Mouse (Mus musculus) heart, postnatal 0 days (tissue): ENCODE data around the gene Klhl5. TPM values are rescaled to one million over a fixed set of nuclear protein-coding genes. Genes with fewer than 3 reads are reported as not detected.
"Not testable (repeated sequence)": the region's sequence is repeated elsewhere in the genome, so short reads cannot be mapped to it uniquely, and the experiment has no call there.

Experiments used
- ATAC-seq: fragments of 200-750 bp; cut with Nextera tagmentation; 2 replicates; pipeline ENCODE4 v1.8.0; 2017; ENCODE audit warnings: low read depth, moderate number of reproducible peaks, moderate library complexity; ENCODE audit not compliant: insufficient read depth
- DNase-seq: peaks from one replicate; pipeline ENCODE4 v3.0.0-alpha.2; 2016; ENCODE audit warnings: low spot score
- H3K27ac ChIP-seq: fragments of 300-500 bp; sonication (generic); 2 replicates; pipeline ENCODE4 v1.5.1; 2014; ENCODE audit warnings: low read depth, mild to moderate bottlenecking
- H3K27me3 ChIP-seq: fragments of 300-500 bp; sonication (generic); 2 replicates; pipeline ENCODE4 v1.6.1; 2014; ENCODE audit warnings: low read length, mixed read lengths; ENCODE audit not compliant: control insufficient read depth, insufficient read depth
- H3K36me3 ChIP-seq: fragments of 300-500 bp; sonication (generic); replicated peaks from 2 replicates; pipeline ENCODE4 v1.6.1; 2014; ENCODE audit warnings: low read length, mixed read lengths; ENCODE audit not compliant: control insufficient read depth, insufficient read depth
- H3K4me1 ChIP-seq: fragments of 300-500 bp; sonication (generic); 2 replicates; pipeline ENCODE4 v1.6.1; 2014; ENCODE audit warnings: antibody characterized with exemption; ENCODE audit not compliant: control insufficient read depth, insufficient read depth
- H3K4me2 ChIP-seq: fragments of 300-500 bp; sonication (generic); 2 replicates; pipeline ENCODE4 v1.6.1; 2014; ENCODE audit warnings: low read depth, mild to moderate bottlenecking, low read length, moderate library complexity
- H3K4me3 ChIP-seq: fragments of 300-500 bp; sonication (generic); 2 replicates; pipeline ENCODE4 v1.5.1; 2014; ENCODE audit warnings: low read depth, low read length
- H3K9ac ChIP-seq: fragments of 300-500 bp; sonication (generic); replicated peaks from 2 replicates; pipeline ENCODE4 v1.6.1; 2014; ENCODE audit warnings: low read depth, low read length, mixed read lengths
- H3K9me3 ChIP-seq: fragments of 300-500 bp; sonication (generic); replicated peaks from 2 replicates; pipeline ENCODE4 v1.6.1; 2016; ENCODE audit warnings: low read length; ENCODE audit not compliant: control insufficient read depth
- CTCF ChIP-seq: IDR thresholded peaks from 2 replicates; pipeline ENCODE4 v1.5.1; 2016; ENCODE audit warnings: antibody characterized with exemption, control low read depth, low read depth
- EP300 ChIP-seq: IDR thresholded peaks from 2 replicates; pipeline ENCODE4 v1.6.1; 2016; ENCODE audit warnings: antibody characterized with exemption, low read depth
- WGBS: fragments of 180-500 bp; shearing (Covaris S2); extraction: QIAGEN DNeasy Blood & Tissue Kit; methylation state at CpG from one replicate; pipeline ENCODE4 v1.1.7; 2014; 5-methylcytosine and 5-hydroxymethylcytosine counted together
- polyA plus RNA-seq: library from polyadenylated mRNA; unstranded; fragments of >200 nt; fragmentation: Nextera tagmentation; extraction: Ambion mirVana; gene quantifications from 2 replicates; pipeline ENCODE4 v1.2.1, GENCODE M21; 2015
- total RNA-seq: library from RNA; depleted of rRNA; stranded (reverse); fragments of >200 nt; gene quantifications from 2 replicates; pipeline ENCODE4 v1.2.3, GENCODE M21; 2014; ENCODE audit warnings: low replicate concordance

Klhl5 gene
- total and polyA plus RNA-seq, 2 experiments from 2014 or later = 7.9 to 9.7 TPM

DNA sequence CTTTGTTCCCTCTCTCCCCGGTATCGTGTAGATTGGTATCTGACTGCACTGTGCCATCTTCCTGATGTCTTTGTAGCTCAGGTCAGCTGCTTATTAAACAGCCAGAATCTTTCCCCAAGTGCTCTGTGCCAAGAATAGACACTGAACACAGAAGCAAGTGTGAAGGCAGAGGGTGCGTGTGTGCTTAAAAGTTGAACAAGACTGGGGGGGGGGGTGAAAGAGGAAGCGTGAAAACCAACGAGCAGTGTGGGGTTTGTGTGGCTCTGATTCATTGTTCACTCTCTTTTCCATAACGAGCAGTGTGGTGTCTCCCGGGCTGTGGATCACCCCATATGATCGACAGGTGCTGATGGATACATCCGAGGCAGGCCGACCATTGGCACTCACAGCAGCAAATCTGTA, 4.7 kb upstream of the Klhl5 start:
- peaks cover 7% of the 10 kb centered on the region for H3K4me1 ChIP-seq
- 0 out of 2 replicates have a peak overlapping the region, but pooled peaks have one; percentile 2 for H3K27ac ChIP-seq
- no peaks in the 10 kb centered on the region for H3K36me3 ChIP-seq
- ATAC-seq (no peak), DNase-seq (no peak)
- H3K9me3 ChIP-seq = no peaks in the 10 kb centered on the region
- TF ChIP-seq CTCF (no peak), EP300 (no peak)
- H3K27me3 ChIP-seq = no peaks in the 10 kb centered on the region
- no peak overlapping the region for H3K9ac ChIP-seq
- no peak overlapping the region for H3K4me3 ChIP-seq
- 13% methylated on average over 10 of the region's 10 CpGs for WGBS
- 0 out of 2 replicates have a peak overlapping the region, but pooled peaks have one; percentile 2 for H3K4me2 ChIP-seq

DNA sequence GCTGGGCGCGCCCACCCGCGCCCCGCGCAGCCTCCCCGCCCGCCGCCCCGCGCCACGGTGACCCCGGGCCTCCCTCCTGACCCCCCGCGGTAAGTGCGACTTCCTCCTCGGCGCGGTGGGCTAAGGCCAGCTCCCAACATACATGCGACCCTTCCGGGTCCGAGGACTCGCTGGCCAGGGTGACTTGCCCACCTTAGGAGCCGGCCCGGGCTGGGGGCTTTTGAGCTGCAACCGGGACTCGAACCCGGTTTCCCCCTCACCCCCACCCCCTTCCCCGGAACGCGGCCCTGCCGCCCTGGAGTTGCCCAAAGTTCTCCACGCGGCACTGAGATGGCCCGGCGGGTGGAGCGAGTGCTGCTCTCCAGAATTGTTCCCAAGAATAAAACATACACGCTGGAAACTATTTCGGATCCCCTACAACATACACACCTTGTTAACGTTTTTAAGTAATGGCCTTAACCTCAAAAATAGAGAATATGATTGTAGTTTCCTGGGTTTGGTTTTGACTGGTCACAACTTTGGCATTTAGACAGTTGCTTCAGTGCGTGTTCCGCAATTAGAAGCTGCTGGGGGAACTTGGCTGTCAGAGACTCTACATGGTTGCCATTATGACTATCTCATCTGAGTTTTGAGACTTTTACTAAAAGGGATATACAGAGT, 564 bp downstream of the Klhl5 start:
- no peaks in the 10 kb centered on the region for H3K36me3 ChIP-seq
- ATAC-seq (peak; percentile 37), DNase-seq (no peak)
- H3K4me1 ChIP-seq = peaks cover under 1% of the 10 kb centered on the region
- WGBS = 1% methylated on average over 32 of the region's 42 CpGs
- no peak for TF ChIP-seq EP300
- TF ChIP-seq CTCF = no peak
- no peaks in the 10 kb centered on the region for H3K27me3 ChIP-seq
- H3K9me3 ChIP-seq = no peaks in the 10 kb centered on the region
- peak overlapping the region; percentile 96 for H3K9ac ChIP-seq
- H3K27ac ChIP-seq = peak overlapping the region; percentile 90
- H3K4me3 ChIP-seq = peak overlapping the region; percentile 98
- H3K4me2 ChIP-seq = peak overlapping the region; percentile 97

DNA sequence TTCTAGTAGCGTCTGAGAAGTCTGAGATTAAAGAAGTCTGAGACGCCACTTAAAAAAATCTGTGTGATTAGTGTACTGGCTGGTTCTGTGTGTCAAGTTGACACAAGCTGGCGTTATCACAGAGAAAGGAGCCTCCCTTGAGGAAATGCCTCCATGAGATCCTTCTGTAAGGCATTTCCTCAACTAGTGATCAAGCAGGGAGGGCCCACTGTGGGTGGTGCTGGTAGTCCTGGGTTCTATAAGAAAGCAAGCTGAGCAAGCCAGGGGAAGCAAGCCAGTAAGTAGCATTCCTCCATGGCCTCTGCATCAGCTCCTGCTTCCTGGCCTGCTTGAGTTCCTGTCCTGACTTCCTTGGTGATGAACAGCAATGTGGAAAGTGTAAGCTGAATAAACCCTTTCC, 4.9 kb downstream of the Klhl5 start:
- H3K36me3 ChIP-seq, H3K4me2 ChIP-seq, H3K27me3 ChIP-seq, H3K4me1 ChIP-seq, H3K9me3 ChIP-seq, H3K9ac ChIP-seq, DNase-seq, ATAC-seq, H3K4me3 ChIP-seq: not testable (repeated sequence)
- 24% methylated on average over 3 of the region's 3 CpGs for WGBS
- 0 out of 2 replicates have a peak overlapping the region, but pooled peaks have one; percentile 1 for H3K27ac ChIP-seq

DNA sequence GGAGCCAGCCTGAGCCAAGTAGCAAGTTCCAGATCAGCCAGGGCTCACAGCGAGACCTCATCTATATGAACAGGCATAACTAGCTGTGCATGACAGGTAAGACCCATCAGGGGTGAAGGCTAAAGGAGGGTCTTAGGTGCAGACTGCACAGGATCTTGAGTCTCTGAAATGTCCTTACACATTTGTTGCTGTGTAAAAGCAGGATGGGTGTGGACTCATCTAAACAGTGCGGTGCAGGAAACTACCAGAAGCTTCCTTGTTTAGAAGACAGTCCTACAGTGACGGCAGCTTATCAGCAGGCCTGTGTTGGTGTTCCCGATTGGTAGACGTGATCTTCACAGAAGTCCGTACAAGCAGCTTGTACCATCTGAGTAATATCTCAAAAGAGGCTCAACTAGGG, 6.0 kb downstream of the Klhl5 start:
- Histone ChIP-seq H3K4me1 (peaks cover 9% of the 10 kb centered on the region), H3K36me3 (peaks cover 8% of the 10 kb centered on the region; the same call in 1 of the 2 replicates), H3K27ac (peak overlapping the region; percentile 51; the same call in 1 of the 2 replicates), H3K27me3 (no peaks in the 10 kb centered on the region), H3K9me3 (no peaks in the 10 kb centered on the region), H3K9ac (no peak overlapping the region; the same call in 1 of the 2 replicates), H3K4me2 (no peak overlapping the region), H3K4me3 (no peak overlapping the region)
- TF ChIP-seq EP300 = no peak
- TF ChIP-seq CTCF = no peak
- ATAC-seq (no peak), DNase-seq (no peak)
- 49% methylated on average over 6 of the region's 6 CpGs for WGBS

DNA sequence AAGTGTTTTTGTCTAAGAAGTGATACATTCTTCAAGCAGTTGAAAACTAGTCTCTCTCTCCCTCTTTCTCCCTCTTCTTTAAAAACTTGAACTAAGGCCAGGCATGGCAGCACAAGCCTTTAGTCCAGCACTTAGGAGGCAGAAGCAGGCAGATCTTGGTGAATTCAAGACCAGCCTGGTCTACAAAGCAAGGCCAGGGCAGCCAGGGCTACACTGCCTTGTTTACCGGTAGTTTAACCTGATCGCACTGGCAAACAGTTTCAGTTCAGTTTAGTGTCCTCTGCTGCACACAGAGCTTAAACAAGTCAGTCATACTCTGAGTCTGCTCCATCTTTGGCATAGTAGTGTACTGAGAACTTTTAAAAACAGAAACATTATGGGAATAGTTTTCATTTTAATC, 9.4 kb downstream of the Klhl5 start:
- ATAC-seq = no peak
- 94% methylated on average over 2 of the region's 2 CpGs for WGBS
- Histone ChIP-seq H3K4me2 (no peak overlapping the region), H3K4me3 (no peak overlapping the region), H3K9ac (no peak overlapping the region), H3K4me1 (peaks cover 13% of the 10 kb centered on the region), H3K27me3 (no peaks in the 10 kb centered on the region), H3K9me3 (no peaks in the 10 kb centered on the region), H3K27ac (no peak overlapping the region), H3K36me3 (peaks cover 8% of the 10 kb centered on the region; the same call in 1 of the 2 replicates)
- no peak for DNase-seq
- no peak for TF ChIP-seq CTCF
- no peak for TF ChIP-seq EP300

DNA sequence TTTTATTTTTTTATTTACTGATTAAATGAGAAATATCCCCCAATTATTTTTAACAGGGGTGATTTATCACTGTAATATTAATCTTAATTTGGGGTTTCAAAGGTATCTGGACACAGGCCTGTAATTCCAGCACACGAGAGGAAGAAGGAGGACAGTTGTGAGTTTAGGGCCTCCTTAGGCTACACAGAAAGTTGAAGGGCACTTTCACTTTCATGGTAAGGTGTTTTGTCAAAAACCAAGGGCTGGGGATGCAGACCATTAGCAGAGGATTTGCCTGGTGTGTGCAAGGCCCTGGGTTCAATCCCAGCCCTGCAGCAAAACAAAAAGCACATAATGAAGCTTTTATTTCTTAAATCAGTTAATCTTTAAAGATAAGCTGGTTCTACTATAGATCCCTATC, 12.2 kb downstream of the Klhl5 start:
- peaks cover 11% of the 10 kb centered on the region; the same call in 1 of the 2 replicates for H3K4me1 ChIP-seq

More for the DNA sequence above, 12.2 kb downstream of the Klhl5 start:
- DNase-seq (no peak), ATAC-seq (no peak)
- Histone ChIP-seq H3K4me3 (no peak overlapping the region), H3K9me3 (no peaks in the 10 kb centered on the region), H3K36me3 (peaks cover 8% of the 10 kb centered on the region; the same call in 1 of the 2 replicates), H3K27ac (no peak overlapping the region), H3K4me2 (no peak overlapping the region), H3K27me3 (no peaks in the 10 kb centered on the region), H3K9ac (no peak overlapping the region)
- WGBS = 72% methylated on average over 1 of the region's 1 CpGs
- TF ChIP-seq CTCF (no peak), EP300 (no peak)
